Mouse (Mus musculus): Measurements from ENCODE around the gene Gm1673.

- TF ChIP-seq POLR2A (IDR thresholded peaks at IDR 0.05; ENCODE audit: insufficient read depth, low read depth, low read length) (no peak), CTCF (IDR thresholded peaks at IDR 0.05; ENCODE audit: insufficient read depth, low read depth, low read length) (no peak)
Observed at GRCm38 (mm10) chr5:33948314-33948713, 34.9 kb upstream of the Gm1673 start.

Measured in olfactory bulb, adult 2 months (tissue).